Mouse (Mus musculus) cerebellum, adult (tissue): ENCODE data around the gene Opcml.
A peak's percentile ranks its signal among the peaks of the same experiment; 100 is the strongest.

ENCODE experiments used
- ATAC-seq: cut with Nextera tagmentation; 2 replicates; pipeline ENCODE4 v1.9.2; 2017; ENCODE audit warnings: mild to moderate bottlenecking, moderate library complexity, mixed read lengths; ENCODE audit not compliant: insufficient number of reproducible peaks, low FRiP score, low TSS enrichment

Opcml gene

GRCm38 (mm10) chr9:28218026-28218646, 427.6 kb downstream of the Opcml start:
- ATAC-seq, result no peak

GRCm38 (mm10) chr9:28222726-28223125, 432.2 kb downstream of the Opcml start:
- no peak for ATAC-seq

- ATAC-seq, result peak; percentile 26; the same call in 1 of the 2 replicates
These were observed 435.4 kb downstream of the Opcml start for GRCm38 (mm10) chr9:28225824-28226569.

- ATAC-seq, result no peak
These were observed 436.0 kb downstream of the Opcml start for GRCm38 (mm10) chr9:28226570-28226951.

DNA sequence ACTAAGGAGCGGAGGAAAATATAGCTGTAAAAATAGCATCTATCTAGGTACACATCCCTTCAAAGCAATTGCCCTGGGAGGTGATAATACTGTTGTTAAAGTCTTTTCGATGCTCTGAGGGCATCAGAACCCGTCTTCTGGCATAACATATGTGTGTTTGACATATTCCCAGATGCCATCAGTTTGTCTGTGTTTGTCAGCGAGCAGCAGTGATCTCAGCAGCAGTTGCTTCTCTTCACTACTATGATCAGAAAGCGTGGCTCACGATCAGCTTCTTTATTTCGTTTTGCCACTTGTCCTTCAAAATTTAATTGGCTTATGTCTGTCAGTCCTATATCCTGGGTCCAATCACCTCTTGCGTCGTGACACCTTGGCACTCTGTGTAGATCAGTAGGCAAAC, 447.9 kb downstream of the Opcml start:
- ATAC-seq, result no peak

GRCm38 (mm10) chr9:28247742-28248503, 457.3 kb downstream of the Opcml start:
- ATAC-seq, result peak; percentile 76

GRCm38 (mm10) chr9:28251341-28251740, 460.8 kb downstream of the Opcml start:
- no peak for ATAC-seq

DNA sequence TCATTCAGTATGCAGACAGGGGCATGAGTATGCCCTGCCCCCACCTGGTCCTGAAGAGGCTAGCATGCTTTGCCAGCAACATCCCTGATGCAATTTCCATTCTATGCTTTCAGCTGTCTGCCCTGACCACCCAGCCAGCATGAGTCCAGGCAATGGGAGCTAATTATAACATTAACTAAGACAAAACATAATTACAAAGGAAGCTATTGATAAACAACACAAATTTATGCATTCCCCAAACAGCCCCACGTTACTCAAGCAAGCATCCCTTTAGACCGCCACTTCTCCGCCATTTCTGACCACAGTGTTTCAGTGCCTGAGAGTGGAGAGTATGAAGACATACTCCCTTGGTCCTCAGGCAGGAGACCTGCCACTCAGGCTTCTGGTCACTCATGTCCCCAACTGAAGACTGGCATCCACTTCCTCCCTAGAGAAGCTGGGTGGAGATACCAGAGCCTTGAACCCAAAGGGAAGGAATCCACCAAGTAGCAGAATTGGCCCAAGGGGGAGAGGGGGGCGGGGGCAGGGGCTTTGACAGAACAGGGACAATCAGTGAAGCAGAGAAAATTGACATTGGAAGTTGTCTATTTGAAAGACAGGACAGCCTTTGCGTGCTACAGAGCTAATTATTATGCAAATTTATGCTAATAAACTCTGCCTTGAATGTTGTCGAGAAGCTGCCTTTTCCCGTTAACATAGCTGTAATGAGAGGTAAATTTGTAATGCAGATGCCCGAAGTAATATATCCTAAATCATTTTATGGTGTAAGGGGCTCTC, 464.7 kb downstream of the Opcml start:
- ATAC-seq, result no peak

DNA sequence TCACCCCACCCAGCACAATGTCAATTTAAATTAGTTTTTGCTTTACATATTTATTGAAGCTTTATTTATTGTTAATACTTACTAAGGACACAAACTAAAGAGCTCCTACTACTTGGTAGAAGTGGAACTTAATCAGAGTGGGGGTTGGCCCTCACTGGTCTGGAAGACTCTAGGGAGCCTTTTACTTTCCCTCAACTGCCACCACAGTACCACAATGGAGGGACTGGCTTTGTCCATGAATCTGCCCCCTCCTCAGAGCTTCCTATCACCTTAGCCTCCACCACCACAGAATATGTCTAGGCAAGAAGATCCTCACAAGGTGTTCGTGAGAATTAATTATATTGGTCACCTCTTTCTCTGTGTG, 465.3 kb downstream of the Opcml start:
- ATAC-seq, result no peak

- ATAC-seq, result peak; percentile 85
These were observed 470.6 kb downstream of the Opcml start for GRCm38 (mm10) chr9:28261078-28261753.

DNA sequence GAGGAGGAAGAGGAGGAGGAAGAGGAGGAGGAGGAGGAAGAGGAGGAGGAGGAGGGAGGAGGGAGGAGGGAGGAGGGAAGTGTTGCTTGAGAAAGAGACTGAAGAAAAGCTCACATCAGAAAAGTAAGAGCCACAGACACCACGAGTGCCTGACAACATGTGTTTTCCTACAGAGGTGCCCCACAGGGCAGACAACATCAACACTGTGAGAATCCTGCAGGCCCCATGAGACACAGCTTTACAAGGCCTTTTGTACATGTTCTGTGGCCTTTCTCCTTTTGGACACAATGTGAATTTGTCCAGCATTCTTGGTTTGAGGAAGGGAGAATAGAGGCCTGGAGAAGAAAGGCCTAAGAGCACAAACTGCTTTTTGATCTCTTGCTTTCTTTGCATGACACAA, 471.4 kb downstream of the Opcml start:
- no peak for ATAC-seq

DNA sequence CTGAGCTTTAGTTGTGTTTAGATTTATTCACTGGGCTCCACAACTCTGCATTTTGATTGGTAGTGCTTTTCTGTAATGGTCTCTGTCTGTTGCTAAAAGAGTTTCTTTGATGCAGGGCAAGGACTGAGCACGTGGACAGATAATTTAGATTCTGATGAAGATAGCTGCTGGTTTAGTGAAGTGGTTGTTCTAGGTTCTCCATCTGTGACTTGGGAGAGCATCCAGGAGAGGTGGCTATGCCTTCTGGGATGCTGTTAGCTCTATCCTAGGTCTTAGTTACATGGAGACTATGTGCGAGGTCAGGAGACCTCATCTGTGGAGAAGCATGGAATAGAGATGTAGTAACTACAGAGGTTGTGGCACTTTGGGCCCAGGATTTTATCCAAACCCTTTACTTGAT, 472.3 kb downstream of the Opcml start:
- ATAC-seq, result no peak

DNA sequence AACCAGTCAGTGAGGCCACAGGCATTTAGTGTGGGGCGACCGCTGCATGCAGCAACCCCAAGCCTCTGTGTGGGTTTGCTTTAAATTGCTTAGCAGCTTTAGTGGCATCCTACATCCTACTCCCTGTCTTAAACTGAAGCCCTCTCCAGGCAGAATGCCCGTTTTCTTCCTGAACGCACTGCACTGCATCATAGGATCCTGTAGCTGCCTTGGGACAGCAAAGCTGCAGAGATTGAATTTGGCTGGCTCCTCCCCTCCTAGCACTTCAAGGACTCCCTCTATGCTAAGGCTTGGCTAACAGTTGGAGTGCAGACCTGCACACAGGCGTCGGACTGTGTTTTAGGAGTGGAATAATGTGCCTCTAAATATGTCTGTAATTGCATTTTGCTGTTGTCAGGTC, 474.2 kb downstream of the Opcml start:
- no peak for ATAC-seq

DNA sequence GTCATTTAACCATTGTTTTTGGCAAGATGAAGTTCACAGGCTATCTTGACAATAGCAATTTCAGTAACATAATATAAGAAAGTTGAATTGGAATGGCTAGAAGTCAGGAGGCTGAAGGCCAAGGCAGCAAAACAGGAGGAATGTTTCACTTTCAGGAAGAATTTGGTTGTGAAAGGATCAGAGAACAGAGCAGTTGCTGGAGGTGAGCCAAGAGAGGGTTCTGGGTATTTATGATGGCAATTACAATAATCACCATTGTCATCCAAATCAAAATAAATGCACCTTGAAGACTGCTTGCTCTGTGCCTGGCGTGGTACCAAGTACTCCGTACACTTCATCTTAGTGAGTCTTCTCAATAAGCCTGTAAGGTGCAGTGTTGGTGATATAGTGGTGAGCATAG, 483.2 kb downstream of the Opcml start:
- no peak for ATAC-seq

GRCm38 (mm10) chr9:28278555-28278954, 488.0 kb downstream of the Opcml start:
- no peak for ATAC-seq

DNA sequence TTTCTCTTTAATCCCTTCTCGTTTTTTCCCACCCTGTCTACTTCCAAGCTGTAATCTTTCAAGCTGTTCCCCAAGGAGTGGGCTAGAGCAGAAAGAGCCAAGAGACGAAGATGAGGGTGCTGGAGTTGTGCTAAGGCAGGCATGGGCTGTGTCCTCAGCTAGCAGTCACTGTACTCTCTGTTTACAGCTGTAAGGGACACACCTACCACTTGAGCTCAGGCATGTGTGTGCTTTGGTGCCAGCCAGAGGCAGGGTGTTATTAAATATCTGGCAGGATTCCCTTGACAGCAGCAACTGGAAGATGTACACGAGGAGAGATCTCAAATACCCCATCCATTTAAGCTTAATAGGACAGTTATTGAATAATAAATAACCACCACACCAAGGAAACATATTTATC, 490.4 kb downstream of the Opcml start:
- no peak for ATAC-seq

DNA sequence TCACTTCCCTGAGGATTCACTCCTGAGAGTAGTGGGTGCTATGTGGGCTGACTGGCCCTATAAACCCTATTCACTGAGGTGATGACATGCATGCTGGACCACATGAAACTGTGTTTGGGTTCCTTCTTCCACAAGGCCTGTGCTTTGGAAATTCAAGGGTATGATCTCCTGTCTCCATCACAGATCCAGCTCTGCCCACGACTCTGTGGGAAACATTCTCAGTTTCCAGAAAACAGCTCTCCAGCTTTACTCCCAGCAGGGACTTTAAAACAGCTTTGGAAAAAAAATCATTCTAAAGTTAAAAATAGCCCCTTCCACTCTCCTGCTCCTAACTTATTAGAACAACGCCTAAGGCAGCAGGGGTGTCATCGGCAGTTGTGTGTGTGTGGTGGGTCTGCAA, 491.0 kb downstream of the Opcml start:
- no peak for ATAC-seq

DNA sequence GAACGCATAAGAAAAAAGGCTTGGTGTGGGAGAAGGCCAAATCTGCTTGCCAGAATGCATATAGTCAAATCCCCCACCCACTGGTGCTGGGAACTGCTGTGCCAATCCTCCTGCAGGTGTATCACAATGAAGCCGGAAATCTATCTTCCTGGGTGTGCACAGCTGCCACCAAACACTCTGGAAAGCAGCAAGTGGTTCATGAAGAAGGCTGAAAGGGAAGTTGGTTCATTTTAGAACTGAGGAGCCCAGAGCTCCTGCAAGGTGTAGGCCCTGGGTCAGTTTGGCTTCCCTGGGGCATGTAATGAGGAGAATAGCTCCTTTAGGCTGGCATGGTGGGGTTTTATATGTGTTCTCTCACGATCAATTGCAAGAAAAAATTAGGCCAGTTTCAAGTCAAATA, 494.4 kb downstream of the Opcml start:
- no peak for ATAC-seq

- ATAC-seq, result no peak
These were observed 495.8 kb downstream of the Opcml start for GRCm38 (mm10) chr9:28286384-28286783.

DNA sequence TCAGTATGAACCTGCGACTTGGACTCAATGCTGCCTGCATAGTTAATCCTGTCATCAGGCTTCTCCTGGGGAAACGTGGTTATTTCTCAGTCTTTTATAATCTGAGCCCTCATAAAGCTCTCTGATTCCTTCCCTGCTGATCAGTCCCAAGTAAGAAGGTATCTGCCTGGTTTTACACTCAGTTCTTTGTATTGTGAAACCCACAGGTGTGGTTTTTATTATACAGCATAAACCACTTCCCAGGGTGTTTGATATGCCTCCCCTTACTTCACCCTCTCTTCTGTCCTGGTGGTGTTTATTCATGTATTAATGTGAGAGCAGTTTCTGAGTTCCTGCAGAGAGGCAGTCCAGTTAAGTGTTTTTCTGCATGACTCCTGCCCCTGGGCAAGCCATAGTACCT, 496.9 kb downstream of the Opcml start:
- no peak for ATAC-seq
